In the genomic region with DNA sequence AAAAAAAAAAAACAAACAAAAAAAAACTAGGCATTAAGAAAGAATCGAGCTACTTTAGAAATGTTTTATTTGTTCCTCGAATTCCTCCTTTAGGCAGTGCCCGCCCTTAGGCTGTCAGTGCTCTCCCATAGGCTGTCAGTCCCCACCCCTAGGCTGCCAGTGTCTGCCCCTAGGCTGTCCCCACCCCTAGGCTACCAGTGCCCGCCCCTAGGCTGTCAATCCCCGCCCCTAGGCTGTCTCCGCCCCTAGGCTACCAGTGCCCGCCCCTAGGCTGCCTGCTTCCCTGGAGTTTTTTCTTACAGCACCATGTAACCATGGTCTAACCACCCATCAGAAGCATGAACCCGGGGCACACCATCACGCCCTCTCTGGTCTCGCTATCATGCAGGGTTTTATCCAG, we compare ENCODE assay signal across 7 mouse cellular contexts.
DNase-seq lines count a peak whose midpoint lies in the region; ATAC-seq lines count a peak whose summit lies in the region.

No protein-coding gene starts in this region.

- no peak overlapping the region for H3K27ac ChIP-seq in midbrain, embryonic 11.5 days (ENCODE audit: low read depth, low read length)
- no peak overlapping the region for H3K27ac ChIP-seq in midbrain, embryonic 14.5 days (replicated peaks; ENCODE audit: low read depth, low read length)
- H3K27ac ChIP-seq in stomach, embryonic 14.5 days (ENCODE audit: low read length), result no peak overlapping the region

- no peaks in the 10 kb centered on the region for H3K27me3 ChIP-seq in midbrain, embryonic 11.5 days (ENCODE audit: control insufficient read depth, insufficient read depth, low read length)
- H3K27me3 ChIP-seq in midbrain, embryonic 14.5 days (ENCODE audit: control insufficient read depth, insufficient read depth, low read length), result no peaks in the 10 kb centered on the region
- H3K27me3 ChIP-seq in stomach, embryonic 14.5 days (ENCODE audit: control insufficient read depth, insufficient read depth, low read length), result no peaks in the 10 kb centered on the region

- no peak overlapping the region for H3K9ac ChIP-seq in midbrain, embryonic 11.5 days (ENCODE audit: low read length)
- no peak overlapping the region for H3K9ac ChIP-seq in midbrain, embryonic 14.5 days (replicated peaks; ENCODE audit: low read length)
- no peak overlapping the region for H3K9ac ChIP-seq in stomach, embryonic 14.5 days (replicated peaks; ENCODE audit: low read depth, low read length)

- no peak overlapping the region for H3K4me3 ChIP-seq in midbrain, embryonic 11.5 days (ENCODE audit: low read depth, low read length)
- no peak overlapping the region for H3K4me3 ChIP-seq in midbrain, embryonic 14.5 days (replicated peaks; ENCODE audit: low read depth, low read length)
- no peak overlapping the region for H3K4me3 ChIP-seq in stomach, embryonic 14.5 days (ENCODE audit: low read depth, low read length)

- DNase-seq in midbrain, embryonic 11.5 days (ENCODE audit: low spot score, missing footprints), result no peak
- DNase-seq in midbrain, embryonic 14.5 days, result no peak
- DNase-seq in c-Kit-positive CD71-positive TER-119-positive erythroid progenitor cells, embryonic 14.5 days (ENCODE audit: low spot score), result peak; percentile 49
- peak; percentile 7 to 38 for DNase-seq in kidney, postnatal 36 days
- DNase-seq in urinary bladder, postnatal 4 days (ENCODE audit: low spot score in 2 of 2), result no peak
- no peak for DNase-seq in urinary bladder, postnatal 36 days (ENCODE audit: low spot score in 2 of 2)

- 30% methylated on average over 10 of the region's 10 CpGs for WGBS in midbrain, embryonic 11.5 days
- WGBS in midbrain, embryonic 14.5 days, result 34% methylated on average over 10 of the region's 10 CpGs
- 21% methylated on average over 10 of the region's 10 CpGs for WGBS in stomach, embryonic 14.5 days

- H3K36me3 ChIP-seq in midbrain, embryonic 11.5 days (ENCODE audit: control insufficient read depth, insufficient read depth, low read length), result no peaks in the 10 kb centered on the region
- H3K36me3 ChIP-seq in midbrain, embryonic 14.5 days (ENCODE audit: control insufficient read depth, insufficient read depth, low read length), result no peaks in the 10 kb centered on the region
- no peaks in the 10 kb centered on the region for H3K36me3 ChIP-seq in stomach, embryonic 14.5 days (ENCODE audit: control insufficient read depth, insufficient read depth, low read length)

- H3K4me2 ChIP-seq in midbrain, embryonic 11.5 days, result no peak overlapping the region
- no peak overlapping the region for H3K4me2 ChIP-seq in midbrain, embryonic 14.5 days (ENCODE audit: low read length)
- H3K4me2 ChIP-seq in stomach, embryonic 14.5 days (replicated peaks; ENCODE audit: low read depth, low read length), result no peak overlapping the region

- no peaks in the 10 kb centered on the region for H3K4me1 ChIP-seq in midbrain, embryonic 11.5 days (ENCODE audit: control insufficient read depth, insufficient read depth, low read length)
- no peaks in the 10 kb centered on the region for H3K4me1 ChIP-seq in midbrain, embryonic 14.5 days (ENCODE audit: control insufficient read depth, insufficient read depth, low read length)
- no peaks in the 10 kb centered on the region for H3K4me1 ChIP-seq in stomach, embryonic 14.5 days (ENCODE audit: control insufficient read depth, insufficient read depth, low read length)

- peak; percentile 85 for ATAC-seq in midbrain, embryonic 11.5 days (ENCODE audit: low FRiP score)
- ATAC-seq in midbrain, embryonic 14.5 days (ENCODE audit: low FRiP score, low TSS enrichment), result no peak
- peak; percentile 86; the same call in 1 of the 2 replicates for ATAC-seq in stomach, embryonic 14.5 days (ENCODE audit: insufficient number of reproducible peaks, insufficient read depth, low FRiP score, low read depth)

- H3K9me3 ChIP-seq in midbrain, embryonic 11.5 days (ENCODE audit: control insufficient read depth, low read length), result no peaks in the 10 kb centered on the region
- H3K9me3 ChIP-seq in midbrain, embryonic 14.5 days (ENCODE audit: control insufficient read depth, low read length), result no peaks in the 10 kb centered on the region
- no peaks in the 10 kb centered on the region for H3K9me3 ChIP-seq in stomach, embryonic 14.5 days (ENCODE audit: control insufficient read depth, low read depth, low read length)

Comparison
In these comparisons a context has a peak if more than half of its experiments do, and no peak if none do; other contexts are left out.
1. DNase-seq: peak in c-Kit-positive CD71-positive TER-119-positive erythroid progenitor cells, embryonic 14.5 days (single experiment) and kidney, postnatal 36 days (2 of 2); none in midbrain, embryonic 11.5 days (single experiment), midbrain, embryonic 14.5 days (single experiment), urinary bladder, postnatal 4 days (0 of 2) and urinary bladder, postnatal 36 days (0 of 2).